Mouse (Mus musculus): Measurements from ENCODE around the gene Gm10518. TPM values are rescaled to one million over a fixed set of nuclear protein-coding genes. Genes with fewer than 3 reads are reported as not detected.

Gm10518 gene
- total and polyA plus RNA-seq, 2 experiments from 2014 or later = 0.11 to 0.89 TPM

GRCm38 (mm10) chr1:179832710-179833240, 29.6 kb downstream of the Gm10518 start:
- H3K27ac ChIP-seq = no peak overlapping the region
- H3K4me1 ChIP-seq (ENCODE audit: insufficient read depth, low read length) = no peaks in the 10 kb centered on the region
- DNase-seq (ENCODE audit: low spot score) (no peak), ATAC-seq (no peak)
- H3K36me3 ChIP-seq (ENCODE audit: insufficient read depth, low read length) = no peaks in the 10 kb centered on the region
- no peak overlapping the region for H3K4me2 ChIP-seq (ENCODE audit: low read depth, low read length)
- H3K4me3 ChIP-seq (ENCODE audit: low read length) = no peak overlapping the region
- no peaks in the 10 kb centered on the region for H3K27me3 ChIP-seq (ENCODE audit: insufficient read depth, low read length)
- WGBS = 84% methylated on average over 7 of the region's 7 CpGs
- H3K9ac ChIP-seq (replicated peaks; ENCODE audit: low read length) = no peak overlapping the region
- peaks cover 8% of the 10 kb centered on the region; the same call in 1 of the 2 replicates for H3K9me3 ChIP-seq (ENCODE audit: low read length)
- TF ChIP-seq CTCF (IDR thresholded peaks at IDR 0.05; ENCODE audit: low read depth) = no peak

DNA sequence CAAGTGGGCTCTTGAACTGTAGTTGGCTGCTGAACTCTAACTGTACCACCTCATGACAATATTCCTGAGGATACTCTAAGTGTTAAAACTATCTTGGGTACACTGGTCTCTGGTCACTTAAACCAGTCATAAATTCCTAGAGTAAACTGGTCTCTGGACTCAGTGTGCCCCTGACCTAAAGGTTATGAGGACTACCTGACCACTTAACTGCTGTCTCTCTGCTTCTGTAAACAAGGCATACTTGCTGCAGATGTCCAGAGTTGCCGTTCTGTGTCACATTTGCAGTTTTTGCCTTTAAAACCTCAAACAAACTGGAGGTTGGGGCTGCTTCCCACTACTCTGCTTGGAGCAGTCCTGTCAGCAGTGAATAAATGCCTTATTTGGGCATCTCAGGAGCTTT, 30.4 kb downstream of the Gm10518 start:
- DNase-seq (ENCODE audit: low spot score) (no peak), ATAC-seq (no peak)
- Histone ChIP-seq H3K36me3 (ENCODE audit: insufficient read depth, low read length) (no peaks in the 10 kb centered on the region), H3K4me2 (ENCODE audit: low read depth, low read length) (no peak overlapping the region), H3K27ac (no peak overlapping the region), H3K4me1 (ENCODE audit: insufficient read depth, low read length) (no peaks in the 10 kb centered on the region), H3K9ac (replicated peaks; ENCODE audit: low read length) (no peak overlapping the region), H3K4me3 (ENCODE audit: low read length) (no peak overlapping the region), H3K27me3 (ENCODE audit: insufficient read depth, low read length) (no peaks in the 10 kb centered on the region), H3K9me3 (ENCODE audit: low read length) (peaks cover 8% of the 10 kb centered on the region; the same call in 1 of the 2 replicates)
- no peak for TF ChIP-seq CTCF (IDR thresholded peaks at IDR 0.05; ENCODE audit: low read depth)
- 83% methylated on average over 1 of the region's 1 CpGs for WGBS

DNA sequence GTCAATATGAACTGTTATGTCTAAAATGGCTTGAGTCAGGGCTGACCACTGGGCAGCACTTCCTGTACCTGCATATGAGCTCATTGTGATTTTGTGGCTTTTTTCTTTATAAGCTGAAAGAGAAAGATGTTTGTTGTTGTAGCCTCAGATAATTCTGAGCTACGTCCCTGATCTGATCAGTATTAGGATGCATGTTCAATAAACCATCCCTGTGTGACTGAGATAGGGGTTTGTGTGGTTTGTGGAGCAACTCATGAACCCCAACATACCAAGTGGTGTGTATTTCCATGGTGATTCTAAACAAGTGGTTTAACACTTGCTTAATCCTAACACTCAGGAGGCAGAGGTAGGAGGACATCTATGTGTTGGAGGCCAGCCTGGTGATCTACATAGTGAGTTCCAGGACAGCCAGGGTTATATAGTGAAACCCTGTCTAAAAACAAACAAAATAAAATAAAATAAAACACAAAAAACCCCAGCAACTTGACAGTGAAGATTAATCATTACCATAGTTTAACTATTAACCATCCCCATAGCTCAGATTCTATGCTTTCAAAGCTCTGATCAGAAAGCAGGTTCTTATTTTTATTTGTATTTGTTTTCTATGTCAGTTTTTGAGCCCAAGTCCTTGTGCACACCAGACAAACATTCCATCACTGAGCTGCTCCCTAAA, 32.7 kb downstream of the Gm10518 start:
- H3K9me3 ChIP-seq (ENCODE audit: low read length) = peaks cover 8% of the 10 kb centered on the region; the same call in 1 of the 2 replicates
- no peaks in the 10 kb centered on the region for H3K27me3 ChIP-seq (ENCODE audit: insufficient read depth, low read length)
- no peaks in the 10 kb centered on the region for H3K36me3 ChIP-seq (ENCODE audit: insufficient read depth, low read length)
- ATAC-seq = no peak
- H3K9ac ChIP-seq (replicated peaks; ENCODE audit: low read length) = no peak overlapping the region
- no peak for TF ChIP-seq CTCF (IDR thresholded peaks at IDR 0.05; ENCODE audit: low read depth)
- no peak for DNase-seq (ENCODE audit: low spot score)
- 93% methylated on average over 1 of the region's 1 CpGs for WGBS
- no peak overlapping the region for H3K4me3 ChIP-seq (ENCODE audit: low read length)
- H3K27ac ChIP-seq = no peak overlapping the region
- no peaks in the 10 kb centered on the region for H3K4me1 ChIP-seq (ENCODE audit: insufficient read depth, low read length)
- no peak overlapping the region for H3K4me2 ChIP-seq (ENCODE audit: low read depth, low read length)

DNA sequence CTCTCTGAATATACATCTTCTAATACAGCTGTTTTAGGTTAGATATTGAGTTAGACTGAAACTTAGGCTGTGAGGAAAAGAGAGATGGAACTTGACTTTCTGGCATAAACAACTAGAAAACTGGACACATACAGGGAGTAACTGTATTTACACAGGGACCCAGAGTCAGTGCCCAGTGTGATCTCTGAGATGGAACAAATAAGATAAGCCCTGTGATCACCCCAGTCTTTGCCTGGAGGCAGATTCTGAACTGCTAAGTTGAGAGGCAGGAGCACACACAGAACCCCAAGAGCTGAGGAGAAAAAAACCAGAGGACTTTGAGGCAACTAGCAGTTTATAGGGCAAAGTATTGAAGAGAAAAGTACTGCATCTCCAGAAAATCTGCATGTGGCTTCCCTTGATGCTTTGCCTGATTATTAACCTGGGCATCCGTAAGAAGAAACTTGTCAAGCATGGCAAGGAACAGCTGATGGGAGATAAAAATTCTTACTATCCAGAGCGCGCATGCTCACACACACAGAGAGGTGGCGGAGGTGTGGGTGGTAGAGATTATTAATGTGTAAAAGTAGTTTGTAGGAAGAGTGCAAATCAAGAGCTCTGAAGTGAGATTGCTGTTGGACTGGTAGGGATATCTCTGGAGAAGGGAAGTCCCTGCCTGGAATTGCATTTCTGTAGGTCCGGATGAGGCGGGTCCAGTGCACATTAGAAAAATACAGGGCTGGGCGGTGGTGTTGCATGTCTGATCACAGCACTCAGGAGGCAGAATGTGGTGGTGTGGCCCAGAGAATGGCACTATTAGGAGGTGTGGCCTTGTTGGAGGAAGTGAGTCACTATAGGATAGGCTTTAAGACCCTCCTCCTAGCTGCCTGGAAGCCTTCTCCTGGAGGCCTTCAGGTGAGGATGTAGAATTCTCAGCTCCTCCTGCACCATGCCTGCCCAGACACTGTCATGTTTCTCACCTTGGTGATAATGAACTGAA, 33.5 kb downstream of the Gm10518 start:
- Histone ChIP-seq H3K36me3 (ENCODE audit: insufficient read depth, low read length) (no peaks in the 10 kb centered on the region), H3K4me3 (ENCODE audit: low read length) (no peak overlapping the region), H3K27me3 (ENCODE audit: insufficient read depth, low read length) (no peaks in the 10 kb centered on the region), H3K27ac (no peak overlapping the region), H3K9me3 (ENCODE audit: low read length) (peaks cover 8% of the 10 kb centered on the region; the same call in 1 of the 2 replicates), H3K4me2 (ENCODE audit: low read depth, low read length) (no peak overlapping the region), H3K9ac (replicated peaks; ENCODE audit: low read length) (no peak overlapping the region), H3K4me1 (ENCODE audit: insufficient read depth, low read length) (no peaks in the 10 kb centered on the region)
- TF ChIP-seq CTCF (IDR thresholded peaks at IDR 0.05; ENCODE audit: low read depth) = no peak
- ATAC-seq (no peak), DNase-seq (ENCODE audit: low spot score) (no peak)
- 91% methylated on average over 7 of the region's 7 CpGs for WGBS

DNA sequence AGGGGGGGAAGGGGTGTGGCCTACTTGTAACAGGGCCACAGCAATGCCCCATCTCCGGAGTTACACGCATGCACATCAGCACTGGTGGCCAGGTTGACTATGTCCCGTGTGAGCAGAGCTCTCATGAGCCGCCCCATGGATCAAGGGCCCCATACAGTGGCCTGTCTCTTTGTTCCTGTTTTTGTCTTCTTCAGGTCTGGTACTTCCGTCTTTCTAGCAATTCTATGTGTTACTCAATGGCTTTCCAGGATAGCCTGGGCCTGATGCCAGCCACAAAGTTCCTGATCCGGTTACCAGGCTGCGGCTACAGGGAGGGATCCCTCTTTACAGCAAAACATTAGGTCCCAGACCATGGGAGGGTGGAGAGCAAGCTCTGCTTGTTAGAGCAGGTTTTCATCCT, 39.4 kb downstream of the Gm10518 start:
- DNase-seq (ENCODE audit: low spot score) (peak; percentile 46), ATAC-seq (no peak; the same call in 1 of the 2 replicates)
- no peak overlapping the region for H3K27ac ChIP-seq
- no peak for TF ChIP-seq CTCF (IDR thresholded peaks at IDR 0.05; ENCODE audit: low read depth)
- no peaks in the 10 kb centered on the region for H3K27me3 ChIP-seq (ENCODE audit: insufficient read depth, low read length)
- no peaks in the 10 kb centered on the region for H3K9me3 ChIP-seq (ENCODE audit: low read length)
- WGBS = 51% methylated on average over 7 of the region's 7 CpGs
- H3K4me3 ChIP-seq (ENCODE audit: low read length) = no peak overlapping the region
- H3K9ac ChIP-seq (replicated peaks; ENCODE audit: low read length) = no peak overlapping the region
- H3K4me1 ChIP-seq (ENCODE audit: insufficient read depth, low read length) = no peaks in the 10 kb centered on the region
- no peak overlapping the region for H3K4me2 ChIP-seq (ENCODE audit: low read depth, low read length)
- no peaks in the 10 kb centered on the region for H3K36me3 ChIP-seq (ENCODE audit: insufficient read depth, low read length)

DNA sequence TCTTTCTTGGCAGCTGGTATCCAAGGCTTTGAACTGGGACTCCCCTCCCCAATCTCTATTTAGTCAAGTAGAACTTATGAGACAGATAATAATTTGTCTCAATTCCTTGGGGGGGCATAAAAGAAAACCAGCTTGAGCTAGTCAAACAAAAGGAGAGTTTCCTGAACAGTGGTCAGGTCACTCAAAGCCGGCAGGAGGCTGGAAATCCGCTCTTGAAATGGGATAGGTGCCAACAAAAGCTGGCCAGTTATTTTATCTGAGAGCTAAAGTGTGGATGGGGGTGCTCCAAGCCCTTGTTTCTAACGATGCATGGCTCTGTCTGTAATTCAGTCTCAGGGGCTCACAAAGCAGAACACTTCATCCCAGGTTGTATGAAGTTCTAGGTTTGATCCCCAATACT, 40.8 kb downstream of the Gm10518 start:
- ATAC-seq (no peak), DNase-seq (ENCODE audit: low spot score) (no peak)
- H3K9ac ChIP-seq (replicated peaks; ENCODE audit: low read length) = no peak overlapping the region
- no peaks in the 10 kb centered on the region for H3K36me3 ChIP-seq (ENCODE audit: insufficient read depth, low read length)
- H3K4me1 ChIP-seq (ENCODE audit: insufficient read depth, low read length) = no peaks in the 10 kb centered on the region
- no peaks in the 10 kb centered on the region for H3K27me3 ChIP-seq (ENCODE audit: insufficient read depth, low read length)
- H3K4me2 ChIP-seq (ENCODE audit: low read depth, low read length) = no peak overlapping the region
- no peak for TF ChIP-seq CTCF (IDR thresholded peaks at IDR 0.05; ENCODE audit: low read depth)
- no peak overlapping the region for H3K4me3 ChIP-seq (ENCODE audit: low read length)
- WGBS = 25% methylated on average over 3 of the region's 3 CpGs
- no peaks in the 10 kb centered on the region for H3K9me3 ChIP-seq (ENCODE audit: low read length)
- no peak overlapping the region for H3K27ac ChIP-seq
